Mouse (Mus musculus): ENCODE data around the gene Psmd14.

DNA sequence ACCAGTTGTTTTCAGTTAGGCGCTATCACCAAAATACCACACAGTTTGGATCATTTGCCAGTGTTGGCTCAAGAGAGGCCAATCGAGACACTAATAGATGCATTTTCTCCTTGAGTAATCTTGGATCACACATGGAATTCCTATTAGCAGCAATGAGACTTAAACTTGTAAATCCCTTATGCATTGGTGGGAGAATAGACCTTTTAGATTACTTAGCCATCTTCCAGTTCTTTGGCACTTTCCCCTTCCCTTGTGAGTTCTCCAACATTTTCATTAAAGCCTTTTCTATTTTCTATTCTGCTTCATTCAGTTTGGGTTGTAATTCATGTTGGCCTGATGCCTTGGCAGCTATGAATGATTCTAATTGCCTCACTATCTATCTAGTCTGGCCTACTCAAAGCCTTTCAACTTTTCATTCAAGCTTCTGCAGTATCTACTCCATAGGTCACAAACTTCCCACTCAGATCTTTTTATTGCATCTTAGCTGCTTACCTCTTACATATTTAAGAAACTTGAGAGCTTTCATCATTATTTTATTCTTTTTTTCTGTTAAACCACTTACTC lies 125.8 kb downstream of the Psmd14 start:
- TF ChIP-seq CTCF (IDR thresholded peaks at IDR 0.05; ENCODE audit: insufficient read depth, low read depth, low read length) (no peak), POLR2A (IDR thresholded peaks at IDR 0.05; ENCODE audit: insufficient read depth, low read depth, low read length) (no peak)

Measured in olfactory bulb, adult 2 months (tissue).